Mouse (Mus musculus): ENCODE data around the gene Rnaset2a.

GRCm38 (mm10) chr17:8170331-8170730, 22.4 kb upstream of the Rnaset2a start:
- TF ChIP-seq CTCF (conservative IDR thresholded peaks at IDR 0.05; ENCODE audit: low read length) (no peak), NANOG (IDR thresholded peaks at IDR 0.05; ENCODE audit: borderline replicate concordance, low read length) (no peak)

All from E14TG2a.4 (cell line).